Mouse (Mus musculus) olfactory bulb, adult 2 months (tissue): ENCODE data around the gene Macf1. TPM values are rescaled to one million over a fixed set of nuclear protein-coding genes. Genes with fewer than 3 reads are reported as not detected.
"Not testable (repeated sequence)": the region's sequence is repeated elsewhere in the genome, so short reads cannot be mapped to it uniquely, and the experiment has no call there.

ENCODE experiments used
- H3K27ac ChIP-seq: fragments of 200-500 bp; 2 replicates; pipeline ENCODE4 v1.5.1; 2012; ENCODE audit warnings: low read depth, low read length; ENCODE audit not compliant: insufficient read depth
- H3K4me1 ChIP-seq: fragments of 200-500 bp; 2 replicates; pipeline ENCODE4 v1.6.1; 2012; ENCODE audit warnings: low read length; ENCODE audit not compliant: control insufficient read depth, insufficient read depth
- H3K4me3 ChIP-seq: fragments of 200-500 bp; 2 replicates; pipeline ENCODE4 v1.5.1; 2012; ENCODE audit warnings: mild to moderate bottlenecking, low read depth, low read length, moderate library complexity; ENCODE audit not compliant: insufficient read depth
- CTCF ChIP-seq: fragments of 200-500 bp; IDR thresholded peaks from 2 replicates; pipeline ENCODE4 v1.5.1; 2012; ENCODE audit warnings: low read depth, mild to moderate bottlenecking, low read length, moderate library complexity; ENCODE audit not compliant: insufficient read depth
- POLR2A ChIP-seq: fragments of 200-500 bp; IDR thresholded peaks from 2 replicates; pipeline ENCODE4 v1.6.1; 2012; ENCODE audit warnings: mild to moderate bottlenecking, low read depth, low read length, moderate library complexity; ENCODE audit not compliant: insufficient read depth
- WGBS: fragments of 180-500 bp; shearing (Covaris S2); methylation state at CpG from one replicate; pipeline ENCODE4 v1.1.7; 2018; 5-methylcytosine and 5-hydroxymethylcytosine counted together
- polyA plus RNA-seq: library from polyadenylated mRNA; stranded (reverse); fragments of >200 nt; gene quantifications from 2 replicates; pipeline ENCODE4 v1.2.4, GENCODE M21; 2012; ENCODE audit warnings: low replicate concordance; ENCODE audit not compliant: missing spikeins, insufficient read depth, insufficient read length

Macf1 gene
- polyA plus RNA-seq, 1 experiment: 508 TPM

DNA sequence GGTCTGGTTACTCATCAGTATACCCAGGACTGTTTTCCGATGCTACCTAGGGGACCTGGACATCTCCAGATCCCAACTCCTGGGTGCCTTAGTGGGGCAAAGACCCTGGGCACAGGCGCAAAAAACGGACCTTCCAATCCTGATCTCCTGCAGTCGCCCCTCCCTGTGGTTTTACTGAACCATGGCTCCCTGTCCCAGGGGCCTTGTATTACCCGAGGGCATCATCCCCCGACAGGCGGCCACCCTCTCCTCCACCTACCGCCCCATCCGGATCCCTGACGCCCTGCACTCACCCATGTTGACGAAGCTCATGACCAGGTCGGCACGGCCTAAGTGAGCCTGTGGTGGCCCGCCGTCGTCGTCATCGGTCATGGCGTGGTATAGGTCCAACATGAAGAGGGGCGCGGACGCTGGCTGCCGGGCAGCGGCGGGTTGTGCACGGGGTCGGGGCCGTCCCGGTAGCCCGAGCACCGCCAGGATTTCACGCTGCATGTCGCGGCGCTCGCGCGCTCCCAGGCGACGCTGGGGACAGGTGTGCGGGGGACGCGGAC lies 342.0 kb downstream of the Macf1 start:
- TF ChIP-seq CTCF: no peak
- no peak for TF ChIP-seq POLR2A
- 5% methylated on average over 43 of the region's 43 CpGs for WGBS
- H3K27ac ChIP-seq: no peak overlapping the region
- peak overlapping the region; percentile 42 for H3K4me3 ChIP-seq
- H3K4me1 ChIP-seq: peaks cover 15% of the 10 kb centered on the region

DNA sequence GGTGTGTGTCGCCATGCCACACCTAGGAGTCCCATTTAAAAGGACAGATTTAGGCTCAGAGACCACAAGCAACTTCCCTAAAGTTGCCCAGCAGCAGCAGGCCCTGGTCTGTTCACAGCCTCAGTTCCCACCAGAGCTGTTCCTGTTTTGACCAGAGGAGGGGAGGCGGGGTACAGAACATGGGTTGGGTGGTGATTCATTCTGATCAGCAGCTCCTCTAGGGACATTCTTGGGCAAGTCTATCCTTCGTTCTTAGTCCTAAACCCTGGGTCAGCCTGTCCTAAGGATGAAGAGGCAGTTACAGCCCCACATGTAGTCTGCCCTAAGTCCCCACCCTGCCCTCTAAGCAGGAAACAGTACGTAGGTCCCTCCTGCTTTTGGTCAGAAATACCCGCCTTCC lies 343.9 kb downstream of the Macf1 start:
- no peak for TF ChIP-seq CTCF
- no peak for TF ChIP-seq POLR2A
- WGBS: 83% methylated on average over 5 of the region's 5 CpGs
- peaks cover 15% of the 10 kb centered on the region for H3K4me1 ChIP-seq
- H3K4me3 ChIP-seq: no peak overlapping the region
- no peak overlapping the region for H3K27ac ChIP-seq

DNA sequence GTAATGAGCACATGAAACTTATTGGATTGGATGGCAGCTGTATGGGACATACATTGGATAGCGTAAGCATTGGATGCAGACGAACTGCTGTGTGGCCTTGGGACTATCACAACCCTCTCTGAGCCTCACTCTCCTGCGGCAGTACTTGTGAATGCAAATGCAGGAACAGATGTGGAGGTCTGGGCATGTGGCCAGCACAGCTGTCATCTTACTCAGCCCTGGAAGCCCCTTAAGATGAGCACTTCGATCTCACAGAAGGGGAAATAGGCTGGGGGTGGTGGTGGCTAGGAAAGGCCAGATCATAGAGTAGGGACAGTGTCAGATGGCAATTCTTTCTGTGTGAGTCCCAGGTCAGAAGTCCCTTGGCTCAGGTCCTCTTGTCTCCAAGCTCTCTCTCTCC lies 346.5 kb downstream of the Macf1 start:
- peaks cover 7% of the 10 kb centered on the region for H3K4me1 ChIP-seq
- no peak overlapping the region for H3K4me3 ChIP-seq
- no peak for TF ChIP-seq POLR2A
- no peak for TF ChIP-seq CTCF
- 65% methylated on average over 4 of the region's 4 CpGs for WGBS
- H3K27ac ChIP-seq: no peak overlapping the region

DNA sequence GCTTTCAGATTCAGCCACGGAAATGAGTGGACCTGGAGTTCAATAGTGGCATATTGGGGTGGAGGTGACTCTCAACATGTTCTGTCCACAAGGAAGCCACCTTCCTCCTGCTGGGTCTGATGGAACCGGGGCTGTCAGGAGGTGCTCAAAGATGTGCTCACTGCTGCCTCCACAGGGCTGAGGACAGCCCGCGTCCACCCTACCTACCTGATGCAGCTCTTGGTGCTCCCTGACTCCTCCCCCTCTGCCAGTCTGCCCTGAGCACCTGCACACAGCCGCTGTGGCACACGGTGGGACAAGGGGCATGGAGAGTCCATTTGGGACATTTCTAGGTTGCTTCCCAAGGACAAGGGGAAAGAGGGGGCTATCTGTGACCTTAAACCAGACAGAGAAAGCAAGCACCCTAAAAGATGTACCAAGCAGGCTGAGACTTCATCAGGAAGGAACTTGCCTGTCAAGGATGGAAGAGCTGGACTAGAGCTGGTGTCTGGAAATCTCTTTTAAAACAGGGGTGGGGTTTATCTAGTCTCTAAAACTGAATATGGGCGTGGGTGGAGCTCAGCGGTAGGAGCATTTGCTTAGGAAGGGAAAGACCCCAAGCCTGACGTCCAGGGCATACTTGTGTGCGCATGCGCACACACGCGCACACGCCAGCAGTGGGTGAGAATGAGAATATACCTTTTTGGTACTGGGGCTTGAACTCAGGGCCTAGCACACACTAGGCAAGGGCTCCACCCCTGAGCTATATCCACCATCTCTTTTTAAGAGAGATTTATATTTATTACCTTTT lies 348.2 kb downstream of the Macf1 start:
- no peaks in the 10 kb centered on the region; the same call in 1 of the 2 replicates for H3K4me1 ChIP-seq
- H3K4me3 ChIP-seq: no peak overlapping the region
- TF ChIP-seq CTCF (no peak), POLR2A (no peak)
- WGBS: 74% methylated on average over 14 of the region's 14 CpGs
- no peak overlapping the region for H3K27ac ChIP-seq

DNA sequence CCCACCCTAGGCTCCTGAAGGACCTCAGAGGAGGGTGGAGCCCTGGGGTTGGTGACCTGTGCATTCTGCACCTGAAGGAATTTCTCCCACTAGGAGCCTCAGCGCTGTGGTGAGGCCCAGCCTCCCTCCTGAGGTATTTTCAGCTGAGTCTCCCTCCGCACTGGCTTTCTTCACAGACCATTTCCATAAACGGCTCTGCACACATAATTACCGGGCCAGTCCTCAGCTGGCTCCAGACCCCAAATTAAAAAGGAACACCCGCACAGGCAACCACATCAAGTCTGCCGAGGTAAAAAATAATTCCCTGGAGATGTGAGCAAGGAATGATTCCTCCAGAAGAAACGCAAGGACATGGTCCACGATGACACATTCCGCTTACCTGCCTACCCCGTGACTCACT lies 348.9 kb downstream of the Macf1 start:
- H3K4me1 ChIP-seq, H3K4me3 ChIP-seq: not testable (repeated sequence)
- 57% methylated on average over 10 of the region's 10 CpGs for WGBS

DNA sequence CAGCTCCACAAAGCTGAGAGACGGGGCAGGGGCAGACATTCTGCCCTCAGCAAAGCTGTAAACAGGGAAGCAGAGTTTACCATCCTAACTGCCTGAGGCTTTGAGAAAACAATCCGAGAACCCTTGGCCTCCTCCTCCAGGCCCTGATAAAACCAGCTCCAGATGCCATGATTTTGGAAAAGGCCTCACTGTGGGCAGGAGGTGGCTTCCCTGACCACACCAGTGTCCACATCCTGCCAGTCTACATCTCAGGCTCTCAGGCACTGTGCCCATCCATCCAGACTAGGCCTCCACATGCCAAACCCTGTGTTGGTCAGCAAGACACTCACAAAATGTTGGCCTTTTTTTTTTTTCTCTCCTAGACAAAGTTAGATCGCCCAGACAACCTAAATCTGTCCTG lies 350.0 kb downstream of the Macf1 start:
- TF ChIP-seq CTCF (no peak), POLR2A (no peak)
- no peak overlapping the region for H3K4me3 ChIP-seq
- 88% methylated on average over 3 of the region's 3 CpGs for WGBS
- H3K4me1 ChIP-seq: no peaks in the 10 kb centered on the region; the same call in 1 of the 2 replicates
- no peak overlapping the region for H3K27ac ChIP-seq

More for the DNA sequence above, 348.9 kb downstream of the Macf1 start:
- not testable (repeated sequence) for H3K27ac ChIP-seq

DNA sequence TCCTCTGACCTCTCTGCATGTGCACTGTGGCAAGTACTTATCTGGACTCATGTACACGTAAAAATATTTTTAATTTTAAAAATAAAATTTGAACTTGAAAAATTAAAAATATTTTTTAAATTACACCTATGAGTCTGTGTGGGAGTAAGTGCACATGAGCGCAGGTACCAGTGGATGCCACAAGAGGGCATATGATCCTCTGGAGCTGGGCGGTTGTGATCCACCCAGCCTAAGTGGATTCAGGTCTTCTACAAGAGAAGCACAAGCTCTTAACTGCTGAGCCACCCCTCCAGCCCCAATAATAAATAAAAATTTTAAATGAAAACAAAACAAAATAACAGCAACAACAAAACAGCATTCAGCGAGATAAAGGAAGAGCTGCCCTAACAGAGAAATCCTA lies 351.0 kb downstream of the Macf1 start:
- 99% methylated on average over 4 of the region's 4 CpGs for WGBS
- no peak for TF ChIP-seq CTCF
- no peak for TF ChIP-seq POLR2A
- no peaks in the 10 kb centered on the region; the same call in 1 of the 2 replicates for H3K4me1 ChIP-seq
- no peak overlapping the region for H3K27ac ChIP-seq
- H3K4me3 ChIP-seq: no peak overlapping the region

DNA sequence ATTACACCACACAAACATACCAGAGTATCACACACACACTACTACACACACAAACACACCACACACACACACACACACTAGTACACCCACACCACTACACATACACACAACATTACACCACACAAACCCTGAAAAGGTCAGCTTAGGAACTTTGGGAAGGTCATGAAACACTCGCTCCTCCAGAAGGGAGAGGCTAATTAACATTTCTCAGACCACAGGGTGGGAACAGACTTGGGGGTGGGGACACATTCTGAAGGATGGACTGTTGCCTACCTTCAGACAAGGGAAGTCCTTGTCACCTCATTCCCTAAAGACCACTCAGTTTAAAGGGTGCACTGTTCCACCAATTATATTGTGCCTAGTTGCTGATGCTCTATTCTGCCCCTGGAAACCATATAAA lies 352.2 kb downstream of the Macf1 start:
- WGBS: 96% methylated on average over 1 of the region's 1 CpGs

DNA sequence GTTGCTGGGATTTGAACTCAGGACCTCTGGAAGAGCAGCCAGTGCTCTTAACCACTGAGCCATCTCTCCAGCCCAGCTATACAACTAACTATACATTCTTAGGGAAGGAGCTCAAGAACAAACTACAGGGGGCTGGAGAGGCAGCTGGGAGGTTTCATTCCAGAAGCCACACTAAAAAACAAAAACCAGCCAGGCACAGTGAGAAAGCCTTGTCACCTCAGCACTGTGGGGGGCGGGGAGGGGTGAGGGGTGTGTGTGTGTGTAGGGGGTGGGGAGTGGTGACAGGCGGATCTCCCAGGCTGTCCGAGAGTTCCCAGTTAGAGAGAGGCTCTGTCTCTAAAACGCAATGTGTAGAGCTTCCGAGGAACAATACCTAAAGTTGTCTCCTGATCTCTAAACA lies 352.8 kb downstream of the Macf1 start:
- Histone ChIP-seq H3K4me3 (no peak overlapping the region), H3K4me1 (no peaks in the 10 kb centered on the region; the same call in 1 of the 2 replicates), H3K27ac (no peak overlapping the region)
- 64% methylated on average over 5 of the region's 5 CpGs for WGBS
- TF ChIP-seq CTCF (no peak), POLR2A (no peak)

More for the DNA sequence above, 352.2 kb downstream of the Macf1 start:
- not testable (repeated sequence) for H3K4me1 ChIP-seq, H3K4me3 ChIP-seq, H3K27ac ChIP-seq
